Mouse (Mus musculus): ENCODE data around the gene Hmga1. TPM values are rescaled to one million over a fixed set of nuclear protein-coding genes. Genes with fewer than 3 reads are reported as not detected.

The Hmga1 gene
- 179 and 599 TPM in 2 replicates for polyA plus RNA-seq (2012; ENCODE audit: low replicate concordance)

GRCm38 (mm10) chr17:27556315-27557011 lies at the start of gene Hmga1:
Gene Hmga1 (plus strand): TSS chr17:27556497.

GRCm38 (mm10) chr17:27521303-27521702 lies 35.0 kb upstream of the Hmga1 start, which contains the start of gene Grm4:
Gene Grm4 (minus strand): TSS chr17:27521403.

GRCm38 (mm10) chr17:27565163-27565941 lies 9.1 kb downstream of the Hmga1 start, which contains the start of gene AI413582:
Gene AI413582 (minus strand): TSS chr17:27565756.

Other genes starting within 250 kb of the Hmga1 start
- gene Grm4, start 35.1 kb upstream of the Hmga1 start, polyA plus RNA-seq (2012; ENCODE audit: low replicate concordance): 0.52 and 0.98 TPM in 2 replicates
- 184 and 225 TPM in 2 replicates for gene AI413582, start 9.3 kb downstream of the Hmga1 start, polyA plus RNA-seq (2012; ENCODE audit: low replicate concordance)
- 85.6 and 145 TPM in 2 replicates for gene Nudt3, start 67.0 kb downstream of the Hmga1 start, polyA plus RNA-seq (2012; ENCODE audit: low replicate concordance)
- gene RPS10-NUDT3, start 78.7 kb downstream of the Hmga1 start, polyA plus RNA-seq (2012; ENCODE audit: low replicate concordance): not detected in 2 replicates
- gene Rps10, start 80.2 kb downstream of the Hmga1 start, polyA plus RNA-seq (2012; ENCODE audit: low replicate concordance): 1,585 and 3,956 TPM in 2 replicates
- gene Pacsin1, start 99.0 kb downstream of the Hmga1 start, polyA plus RNA-seq (2012; ENCODE audit: low replicate concordance): 56.1 and 98.6 TPM in 2 replicates
- not detected in 2 replicates for gene Spdef, start 172.5 kb downstream of the Hmga1 start, polyA plus RNA-seq (2012; ENCODE audit: low replicate concordance)